Mouse (Mus musculus) C2C12 (cell line): ENCODE data around the gene Tgfb2. TPM values are rescaled to one million over a fixed set of nuclear protein-coding genes. Genes with fewer than 3 reads are reported as not detected.

ENCODE experiments used
- H3K27me3 ChIP-seq: one replicate; pipeline ENCODE4 v1.6.1; 2011; ENCODE audit not compliant: control insufficient read depth, insufficient read depth, insufficient read length
- H3K36me3 ChIP-seq: one replicate; pipeline ENCODE4 v1.6.1; 2011; ENCODE audit not compliant: control insufficient read depth, insufficient read depth
- H3K4me3 ChIP-seq: one replicate; pipeline ENCODE4 v1.5.1; 2011; ENCODE audit warnings: mild to moderate bottlenecking, control low read depth; ENCODE audit not compliant: poor library complexity, insufficient read depth, severe bottlenecking
- H3K79me2 ChIP-seq: one replicate; pipeline ENCODE4 v1.6.1; 2011; ENCODE audit not compliant: control insufficient read depth, insufficient read depth
- H3K79me3 ChIP-seq: one replicate; pipeline ENCODE4 v1.6.1; 2011; ENCODE audit warnings: low read depth, control low read depth
- H3ac ChIP-seq: one replicate; pipeline ENCODE3; 2011; ENCODE audit warnings: low read depth; ENCODE audit not compliant: control insufficient read depth, insufficient read length
- CEBPB ChIP-seq: IDR thresholded peaks from one replicate; pipeline ENCODE4 v1.6.1; 2011; ENCODE audit warnings: low read depth, mild to moderate bottlenecking, control low read depth, moderate library complexity
- CTCF ChIP-seq: IDR thresholded peaks from one replicate; pipeline ENCODE4 v1.5.1; 2011; ENCODE audit not compliant: control insufficient read depth, insufficient read depth, insufficient read length
- FOSL1 ChIP-seq: IDR thresholded peaks from one replicate; pipeline ENCODE4 v1.8.0; 2011; ENCODE audit warnings: mild to moderate bottlenecking, low read length; ENCODE audit not compliant: poor library complexity, insufficient read depth, severe bottlenecking
- MAX ChIP-seq: IDR thresholded peaks from one replicate; pipeline ENCODE4 v1.6.1; 2011; ENCODE audit warnings: mild to moderate bottlenecking, control low read depth
- MYOD1 ChIP-seq: IDR thresholded peaks from one replicate; pipeline ENCODE4 v1.6.1; 2011; ENCODE audit warnings: low read depth; ENCODE audit not compliant: control insufficient read depth, insufficient read length
- MYOG ChIP-seq: IDR thresholded peaks from one replicate; pipeline ENCODE4 v1.6.1; 2011; ENCODE audit not compliant: control insufficient read depth, insufficient read length; ENCODE audit errors: extremely low read depth
- USF1 ChIP-seq: IDR thresholded peaks from one replicate; pipeline ENCODE4 v1.6.1; 2011; ENCODE audit warnings: low read depth, mild to moderate bottlenecking, control low read depth, moderate library complexity
- polyA plus RNA-seq: library from polyadenylated mRNA; unstranded; fragments of >200 nt; fragmentation: generic; extraction: Trizol; gene quantifications from one replicate; pipeline ENCODE4 v1.2.1, GENCODE M21; 2012; ENCODE audit warnings: missing spikeins

Gene Tgfb2
- polyA plus RNA-seq, 1 experiment, result 1.8 TPM

DNA sequence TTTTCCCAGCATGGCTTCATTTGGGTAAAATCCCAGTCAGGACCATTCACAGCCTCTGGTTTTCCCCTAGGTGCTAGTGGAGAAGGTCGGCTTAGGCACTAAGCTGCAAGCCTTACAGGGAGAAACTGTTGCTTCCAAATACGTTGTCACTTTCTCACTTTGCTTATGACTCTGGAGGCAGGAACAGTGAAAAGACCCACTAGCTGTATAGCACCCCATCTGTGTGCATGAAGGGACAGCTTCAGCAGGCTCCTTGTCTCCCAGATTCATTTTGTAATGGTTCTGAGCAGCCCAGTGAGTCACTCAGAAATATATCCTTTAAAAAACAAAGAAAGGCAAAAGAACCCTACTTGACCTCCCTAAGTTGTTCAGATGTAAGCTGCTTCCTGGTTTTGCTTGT lies 100.2 kb downstream of the Tgfb2 start:
- Histone ChIP-seq H3K4me3 (no peak overlapping the region), H3K27me3 (no peaks in the 10 kb centered on the region), H3K36me3 (no peaks in the 10 kb centered on the region), H3ac (no peak overlapping the region), H3K79me3 (no peaks in the 10 kb centered on the region), H3K79me2 (no peaks in the 10 kb centered on the region)
- TF ChIP-seq FOSL1 (no peak), MYOD1 (no peak)

DNA sequence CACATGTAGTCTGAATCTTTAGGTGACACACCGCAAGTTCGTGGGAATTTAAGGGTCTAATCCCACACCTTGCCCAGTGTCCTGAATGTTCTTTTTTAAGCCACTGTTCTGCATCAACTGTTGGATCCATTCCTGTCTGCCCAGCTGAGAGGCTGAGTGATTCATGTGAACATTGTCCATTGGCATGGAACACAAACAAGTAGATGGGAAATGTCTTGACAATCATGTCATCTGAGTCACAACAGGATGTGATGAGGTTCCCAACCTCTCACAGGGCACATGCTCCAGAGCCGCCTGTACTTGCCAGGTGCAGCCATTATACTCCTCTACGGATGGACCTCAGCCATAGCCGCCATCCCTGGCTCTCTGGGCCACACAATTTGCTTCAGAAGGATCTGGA lies 101.7 kb downstream of the Tgfb2 start:
- H3K4me3 ChIP-seq, result no peak overlapping the region
- no peaks in the 10 kb centered on the region for H3K36me3 ChIP-seq
- H3ac ChIP-seq, result no peak overlapping the region
- TF ChIP-seq CEBPB (no peak), FOSL1 (no peak), MYOG (no peak), CTCF (no peak), MYOD1 (no peak), MAX (no peak), USF1 (no peak)
- no peaks in the 10 kb centered on the region for H3K27me3 ChIP-seq
- H3K79me2 ChIP-seq, result no peaks in the 10 kb centered on the region
- H3K79me3 ChIP-seq, result no peaks in the 10 kb centered on the region

DNA sequence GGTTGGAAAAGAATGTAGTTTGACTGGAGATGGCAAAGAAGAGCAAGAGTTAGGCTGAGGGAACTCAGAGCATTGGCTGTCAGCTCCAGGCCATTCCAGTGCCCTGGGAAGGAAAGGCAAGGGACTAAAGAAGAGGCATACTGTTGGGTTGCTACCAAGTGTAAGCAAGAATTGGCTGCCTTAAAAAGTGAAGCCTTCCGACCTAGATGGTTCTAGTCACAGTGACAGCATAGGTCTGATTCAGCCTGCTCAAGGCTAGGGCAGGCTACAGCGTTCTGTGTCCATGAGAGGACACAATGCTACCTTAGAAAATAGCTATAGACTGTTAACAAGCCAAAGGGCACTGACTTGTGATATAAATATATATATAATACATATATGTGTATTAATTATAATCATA lies 117.6 kb downstream of the Tgfb2 start:
- Histone ChIP-seq H3ac (no peak overlapping the region), H3K79me3 (no peaks in the 10 kb centered on the region), H3K4me3 (no peak overlapping the region), H3K27me3 (no peaks in the 10 kb centered on the region), H3K79me2 (no peaks in the 10 kb centered on the region), H3K36me3 (no peaks in the 10 kb centered on the region)
- TF ChIP-seq MAX (no peak), CTCF (no peak), MYOG (no peak), MYOD1 (no peak), CEBPB (no peak)

DNA sequence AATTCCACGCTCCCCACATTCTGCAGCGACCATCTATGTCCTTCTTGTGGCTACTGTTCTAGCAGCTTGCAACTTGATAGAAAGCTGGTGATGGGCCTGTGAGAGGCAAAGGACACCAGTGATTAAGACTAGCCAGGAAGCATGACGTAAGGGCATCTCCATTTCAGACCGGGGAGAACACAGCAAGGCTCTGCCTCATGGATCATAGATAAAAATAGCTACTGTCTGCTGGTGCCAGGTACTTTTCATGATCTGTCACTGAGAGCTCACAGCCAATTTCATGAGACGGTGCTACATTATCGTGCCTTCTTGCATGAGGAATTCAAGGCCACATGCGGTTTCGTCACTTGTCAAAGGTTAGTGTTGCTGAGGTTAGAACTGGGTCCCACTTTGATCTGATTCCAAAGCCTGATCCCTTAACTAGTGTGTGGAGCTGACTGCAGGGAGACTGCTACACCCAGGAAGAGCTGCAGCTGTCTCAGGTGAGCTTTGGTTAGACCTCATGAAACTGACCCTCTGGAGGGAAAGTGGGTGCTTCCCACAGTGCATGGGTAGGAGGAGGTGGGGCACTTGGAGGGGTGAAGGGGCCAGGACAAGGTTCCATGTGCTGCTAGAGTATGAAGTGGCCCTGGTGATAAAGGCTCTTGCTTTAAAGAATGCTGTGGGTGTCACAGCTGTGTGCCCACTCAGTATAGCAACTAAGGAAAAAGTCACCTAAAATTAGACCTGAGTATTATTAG lies 118.6 kb downstream of the Tgfb2 start:
- no peaks in the 10 kb centered on the region for H3K27me3 ChIP-seq
- H3K79me2 ChIP-seq, result no peaks in the 10 kb centered on the region
- H3K79me3 ChIP-seq, result no peaks in the 10 kb centered on the region
- H3K4me3 ChIP-seq, result no peak overlapping the region
- no peak overlapping the region for H3ac ChIP-seq
- TF ChIP-seq MYOG (no peak), FOSL1 (no peak), USF1 (no peak), CTCF (no peak), MAX (peak; percentile 63), MYOD1 (peak; percentile 24), CEBPB (peak; percentile 15)
- no peaks in the 10 kb centered on the region for H3K36me3 ChIP-seq

DNA sequence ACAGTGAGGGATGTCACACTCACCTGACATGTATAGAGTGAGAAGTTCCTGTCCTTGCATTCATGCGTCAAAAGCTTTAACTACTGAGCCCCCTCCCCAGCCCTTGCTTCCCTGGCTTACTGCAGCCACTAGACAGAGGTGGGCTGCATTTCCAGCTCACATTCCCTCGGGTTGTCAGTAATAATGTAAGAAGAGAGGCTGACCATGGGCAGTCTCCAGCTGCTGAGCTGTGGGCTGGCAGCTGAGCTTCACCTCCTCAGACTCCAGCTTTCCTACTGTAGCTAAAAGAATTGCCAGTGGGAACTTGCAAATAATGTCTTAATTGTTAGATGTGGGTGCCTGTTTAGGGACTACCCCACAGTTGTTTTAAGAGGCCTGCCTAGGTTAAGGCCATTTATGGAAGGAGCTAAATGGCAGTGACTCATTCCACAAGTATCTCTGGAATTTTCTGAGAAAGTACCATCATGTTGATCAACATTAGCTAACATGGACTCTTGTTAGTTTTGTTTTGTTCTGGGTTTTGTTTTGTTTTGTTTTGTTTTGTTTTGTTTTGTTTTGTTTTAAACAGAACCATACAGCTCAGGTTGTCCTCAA lies 120.1 kb downstream of the Tgfb2 start:
- H3K27me3 ChIP-seq, result no peaks in the 10 kb centered on the region
- H3K79me2 ChIP-seq, result no peaks in the 10 kb centered on the region
- no peak overlapping the region for H3ac ChIP-seq
- TF ChIP-seq MYOD1, result peak; percentile 14
- no peak for TF ChIP-seq CTCF
- no peak overlapping the region for H3K4me3 ChIP-seq
- H3K79me3 ChIP-seq, result no peaks in the 10 kb centered on the region
- no peaks in the 10 kb centered on the region for H3K36me3 ChIP-seq

DNA sequence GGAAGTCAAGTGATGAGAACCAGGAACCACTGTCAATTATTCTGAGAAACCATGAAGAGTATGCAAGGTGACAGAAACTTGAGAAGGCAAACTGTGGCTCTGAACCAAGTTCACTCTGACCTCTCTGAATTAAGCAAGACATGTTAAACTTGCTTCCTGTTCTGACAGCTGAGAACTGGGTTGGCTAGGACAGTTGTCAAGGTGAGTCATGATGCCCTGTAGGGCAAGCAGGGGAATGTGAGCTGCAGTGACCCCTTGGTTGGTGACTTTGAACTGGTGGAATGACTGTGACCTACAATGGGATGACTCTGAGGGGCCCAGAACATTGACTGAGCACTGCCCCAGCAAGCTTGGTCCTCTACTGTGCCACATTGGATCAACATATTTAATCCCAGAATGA lies 121.9 kb downstream of the Tgfb2 start:
- TF ChIP-seq MYOD1 (peak; percentile 48), CTCF (no peak), FOSL1 (no peak), CEBPB (peak; percentile 67)
- Histone ChIP-seq H3K79me3 (no peaks in the 10 kb centered on the region), H3K79me2 (no peaks in the 10 kb centered on the region), H3K27me3 (no peaks in the 10 kb centered on the region), H3ac (no peak overlapping the region), H3K4me3 (no peak overlapping the region), H3K36me3 (no peaks in the 10 kb centered on the region)
